Mouse (Mus musculus) induced T-regulatory cell, adult 2 months (primary cell): Measurements from ENCODE around the gene Ankrd16.

Experiments used
- DNase-seq: peaks from one replicate; pipeline ENCODE4 v3.0.0-alpha.2; 2012; ENCODE audit warnings: low read depth

Ankrd16 gene

DNA sequence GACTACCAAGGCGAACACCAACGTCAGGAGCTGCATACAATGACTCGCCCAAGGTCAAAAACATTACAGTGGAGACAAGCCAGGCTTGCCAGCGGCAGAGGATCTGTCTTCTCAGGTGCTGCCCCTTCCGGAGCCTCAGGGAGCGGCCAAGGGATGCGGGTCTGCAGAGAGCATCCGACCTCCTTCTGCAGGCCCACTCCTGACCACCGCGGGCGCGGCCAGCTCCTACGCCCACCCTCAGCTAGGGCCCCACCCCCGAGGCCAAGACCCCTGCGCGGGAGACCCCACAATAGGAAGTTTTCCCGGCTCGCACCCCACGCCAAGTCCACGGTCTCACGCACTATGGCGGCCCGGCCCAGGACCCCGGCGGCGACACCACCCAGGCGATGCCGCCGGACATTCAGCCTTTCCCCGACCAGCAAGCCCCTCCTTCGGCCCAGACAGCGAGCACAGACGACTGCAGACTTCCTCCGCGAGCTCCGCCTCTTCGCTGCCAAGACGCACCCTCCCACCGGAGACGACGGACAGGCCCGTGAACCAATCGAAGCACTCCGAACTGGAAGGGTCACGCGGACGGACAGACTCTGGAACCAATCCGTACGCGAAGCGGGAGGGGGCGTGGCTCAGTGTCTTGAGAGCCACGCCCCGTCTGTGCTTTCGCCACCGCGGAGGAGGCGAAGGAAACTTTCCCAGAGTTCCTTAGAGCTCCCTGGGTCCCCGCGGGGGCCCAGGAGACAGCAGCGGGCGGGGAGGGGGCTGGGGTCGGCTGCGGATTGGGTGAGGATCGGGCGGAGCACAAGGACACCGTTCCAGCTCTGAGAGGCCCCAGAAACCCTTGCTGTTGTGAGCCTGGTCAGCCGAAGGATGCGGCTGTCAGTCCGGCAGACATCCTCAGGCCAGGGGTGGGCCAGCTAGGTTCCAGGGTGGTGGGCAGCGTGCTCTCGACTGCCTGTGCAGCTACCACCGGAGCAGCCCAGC, at the start of gene Ankrd16, which contains the start of gene Fbh1:
Ankrd16 (plus strand) TSS at position 786 of the 978 bp plus-strand sequence.
Fbh1 (minus strand) TSS at position 492 of the 978 bp plus-strand sequence.
- peak; percentile 100 for DNase-seq

DNA sequence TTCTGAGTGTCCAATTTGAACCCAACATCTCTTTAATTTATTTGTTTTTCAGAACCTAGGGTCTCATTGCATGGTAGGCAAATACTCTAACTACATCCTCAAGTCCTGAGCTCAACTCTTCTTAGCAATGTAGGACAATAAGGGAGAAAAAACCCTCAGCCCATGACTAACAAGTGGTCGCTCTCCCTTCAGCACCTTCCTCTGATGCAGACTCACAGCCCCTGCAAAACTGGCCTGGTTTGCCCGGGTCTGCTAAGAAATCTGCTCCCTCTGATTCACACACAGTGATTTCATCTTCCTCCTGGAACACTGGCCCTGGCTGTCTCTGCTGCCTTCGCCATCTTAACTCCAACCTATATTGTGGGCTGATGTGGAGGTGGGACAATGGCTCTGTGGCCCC, 48.6 kb upstream of the Ankrd16 start:
- DNase-seq: no peak

DNA sequence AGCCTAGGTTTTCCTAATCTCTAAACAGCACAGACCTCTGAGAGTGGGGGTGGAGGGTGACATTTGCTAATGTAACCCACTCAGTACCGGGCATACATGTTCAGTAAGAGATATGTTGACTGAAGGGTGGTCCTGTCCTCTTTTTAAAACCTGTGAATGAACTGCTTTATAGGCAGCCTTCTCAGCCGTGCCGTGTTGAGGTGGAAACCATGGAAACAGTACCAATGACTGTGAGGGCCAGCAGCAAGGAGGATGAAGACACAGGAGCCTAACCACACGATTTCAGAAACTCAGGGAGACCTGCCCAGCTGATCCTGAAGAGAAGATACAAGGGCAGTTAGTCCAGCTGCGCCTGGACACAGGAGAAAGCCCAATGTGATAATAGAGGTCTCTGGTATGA, 44.7 kb upstream of the Ankrd16 start:
- DNase-seq: no peak

DNA sequence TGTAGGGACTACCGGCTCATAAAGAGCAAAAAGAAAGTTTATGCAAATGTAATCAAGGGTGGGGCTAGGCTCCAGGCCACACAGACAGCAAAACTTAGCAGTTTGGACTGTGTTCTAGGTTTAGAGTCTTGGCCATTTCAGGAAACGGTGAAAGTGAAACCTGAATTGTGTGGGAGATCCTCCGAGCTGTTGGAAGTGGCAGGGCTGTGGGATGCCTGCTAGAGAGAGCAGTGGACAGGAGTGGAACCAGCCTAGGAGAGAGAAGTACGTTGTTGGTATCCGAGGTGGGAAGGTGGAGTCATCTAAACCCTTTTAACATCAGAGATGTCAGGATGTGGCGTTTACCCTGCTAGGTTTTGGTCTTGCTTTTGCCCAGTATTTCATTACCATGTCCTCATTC, 41.8 kb upstream of the Ankrd16 start:
- no peak for DNase-seq

DNA sequence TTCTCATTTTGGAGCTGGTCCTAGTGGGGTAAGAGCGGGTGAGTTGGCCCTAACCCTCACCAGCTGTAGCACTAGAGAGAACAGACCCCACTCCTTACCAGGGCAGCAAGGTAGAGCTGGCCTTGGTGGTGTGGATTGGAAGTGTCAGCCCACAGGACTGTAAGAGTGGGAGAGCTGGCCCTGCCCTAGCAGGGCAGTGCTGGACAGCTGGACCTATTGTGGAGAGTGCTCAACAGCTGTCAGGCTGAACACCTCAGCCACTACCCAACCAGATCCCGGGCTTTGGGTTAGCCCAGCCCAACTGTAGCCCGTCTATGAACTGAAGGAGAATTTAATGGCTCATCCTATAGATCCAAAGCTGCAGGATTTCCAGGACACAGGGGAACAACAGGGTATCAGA, 38.9 kb upstream of the Ankrd16 start:
- DNase-seq: no peak

DNA sequence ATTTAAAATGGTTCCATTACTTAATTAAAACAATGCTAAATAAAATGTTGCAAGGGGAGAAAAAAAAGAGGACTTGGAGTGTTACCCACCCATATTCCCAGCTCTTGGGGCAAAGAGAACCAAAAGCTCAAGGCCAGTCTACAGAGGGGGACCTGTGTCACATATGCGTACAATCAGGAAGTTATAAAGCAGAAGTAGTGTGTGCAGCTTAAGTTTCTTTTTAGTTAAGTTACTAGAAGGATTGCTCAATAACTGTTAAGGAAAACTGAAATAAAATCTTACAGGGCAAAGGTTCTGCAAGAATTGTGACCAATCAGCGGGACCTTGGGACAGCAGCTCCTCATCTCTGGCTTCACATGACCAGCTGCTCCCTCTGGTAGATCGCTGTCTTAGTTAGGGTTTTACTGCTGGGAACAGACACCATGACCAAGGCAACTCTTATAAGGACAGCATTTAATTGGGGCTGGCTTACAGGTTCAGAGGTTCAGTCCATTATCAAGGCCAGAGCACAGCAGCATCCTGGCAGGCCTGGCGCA, 38.1 kb upstream of the Ankrd16 start:
- DNase-seq: no peak

DNA sequence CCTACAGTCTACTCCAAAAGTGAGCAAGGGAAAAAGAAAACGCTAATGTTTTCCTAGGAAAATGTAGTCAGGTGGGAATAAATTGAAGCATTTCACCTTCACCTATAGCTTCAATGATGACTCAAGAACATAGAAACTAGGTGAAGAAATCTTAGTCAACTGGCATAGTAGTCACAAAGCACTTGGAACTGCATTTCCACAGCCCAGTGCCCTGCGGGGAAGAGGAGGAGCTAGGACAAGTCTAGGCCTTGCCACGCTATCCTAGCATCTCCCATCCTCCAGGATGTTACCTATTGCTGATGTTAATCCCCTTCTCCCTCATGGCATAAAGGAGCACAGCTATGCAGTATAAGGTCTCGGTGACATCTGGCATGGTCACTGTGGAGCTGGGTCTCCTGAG, 15.1 kb upstream of the Ankrd16 start:
- no peak for DNase-seq

DNA sequence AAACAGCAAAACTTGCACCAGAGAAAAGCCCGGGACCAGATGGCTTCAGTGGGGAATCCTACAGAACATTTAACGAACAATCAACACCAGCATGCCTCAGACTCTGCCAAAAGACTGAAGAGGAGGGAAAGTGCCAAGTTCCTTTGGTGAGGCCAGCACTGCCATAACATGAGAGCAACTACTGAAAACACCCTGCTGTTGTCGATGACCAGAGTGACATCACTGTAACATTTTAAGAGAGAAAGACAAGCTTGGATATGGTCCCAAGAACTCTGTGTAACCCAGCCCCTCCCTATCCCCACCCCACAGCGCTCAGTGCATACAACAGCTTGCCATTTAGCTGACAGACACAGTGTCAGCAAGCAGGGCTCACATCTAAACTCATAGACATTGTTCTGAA, 12.0 kb upstream of the Ankrd16 start:
- no peak for DNase-seq

DNA sequence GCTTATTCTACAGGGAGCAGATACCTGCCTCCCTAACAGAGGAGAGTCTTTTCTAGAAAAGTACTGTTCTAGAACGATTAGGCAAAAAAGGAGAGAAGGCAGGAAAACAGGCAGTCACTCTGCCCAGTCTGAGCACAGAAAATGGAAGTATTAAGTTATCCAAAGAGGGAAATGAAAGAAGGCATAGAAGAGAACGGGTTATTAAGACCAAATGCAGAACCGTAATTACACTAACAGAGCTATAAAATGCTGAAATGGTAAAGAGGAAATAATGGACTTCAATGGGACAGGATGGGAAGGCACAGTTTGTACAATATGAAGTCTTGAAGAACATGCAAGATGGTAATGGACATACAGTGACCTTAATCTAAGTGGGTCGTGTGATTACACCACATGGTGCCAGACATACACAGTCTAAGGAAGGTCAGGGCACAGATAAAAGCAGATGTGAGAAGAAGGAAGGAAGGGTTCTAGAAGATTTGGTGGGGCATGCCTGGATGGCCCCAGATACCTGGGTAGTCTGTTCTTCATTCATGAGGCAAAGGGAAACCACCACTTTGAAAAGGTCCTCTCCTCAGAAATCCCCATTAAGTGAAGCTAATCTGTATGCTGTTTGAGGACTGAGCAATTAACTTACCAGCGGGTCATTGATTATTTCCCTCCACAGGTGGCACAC, 11.1 kb upstream of the Ankrd16 start:
- no peak for DNase-seq

DNA sequence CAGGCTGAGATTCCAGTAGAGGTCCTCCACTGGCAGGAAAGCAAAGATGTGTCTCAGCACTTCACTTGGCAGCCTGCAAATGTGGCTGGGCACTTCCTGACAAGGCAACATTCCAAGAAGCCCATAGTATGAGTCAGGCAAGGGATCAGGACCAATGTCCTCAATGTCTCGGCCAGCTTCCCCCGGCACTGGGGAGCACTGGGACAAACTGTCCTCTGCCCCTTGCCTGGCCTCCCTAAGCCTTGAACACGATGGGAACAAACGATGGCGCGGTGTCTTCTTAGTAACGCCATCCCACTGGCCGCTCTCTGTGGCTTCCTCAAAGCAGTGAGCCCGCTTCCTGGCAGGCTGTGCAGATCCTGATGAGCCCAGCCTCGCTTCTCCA, 10.5 kb upstream of the Ankrd16 start:
- no peak for DNase-seq

DNA sequence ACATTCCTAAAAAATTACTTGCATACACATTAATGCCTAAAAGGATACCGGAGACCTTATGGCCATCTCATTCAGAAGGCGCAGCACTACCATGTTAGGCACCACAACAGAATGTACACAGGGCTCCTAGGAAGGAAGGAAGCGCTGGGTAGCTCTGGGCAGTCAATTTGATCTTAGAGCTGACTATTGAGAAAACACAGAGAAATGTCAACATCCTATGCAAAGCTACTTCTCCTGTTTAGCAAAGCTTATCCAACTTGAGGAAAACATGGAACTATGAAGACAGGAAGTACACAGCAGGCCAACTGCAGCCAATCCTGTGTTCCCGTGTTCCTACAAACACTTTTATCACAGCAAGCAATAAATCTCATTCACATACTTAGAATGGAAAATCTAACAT, 6.0 kb upstream of the Ankrd16 start:
- DNase-seq: no peak

DNA sequence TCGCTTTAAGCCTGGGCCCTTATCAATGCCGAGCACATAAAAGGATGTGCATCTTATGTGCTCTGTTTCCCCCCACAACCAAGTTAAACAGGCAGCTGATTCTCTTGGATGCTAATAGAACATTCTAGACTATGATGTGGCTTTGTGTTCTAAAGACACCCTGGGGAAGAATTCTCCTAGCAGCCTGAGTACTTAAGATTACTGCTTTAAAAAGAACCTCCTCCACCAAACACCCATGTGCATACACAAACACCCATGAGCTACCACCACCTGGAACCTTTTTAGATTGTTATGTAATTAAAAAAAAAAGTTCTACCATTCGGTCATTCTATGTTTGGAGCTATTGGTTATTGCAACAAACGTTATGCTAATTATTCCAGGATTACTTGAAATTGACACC, 5.3 kb upstream of the Ankrd16 start:
- no peak for DNase-seq

DNA sequence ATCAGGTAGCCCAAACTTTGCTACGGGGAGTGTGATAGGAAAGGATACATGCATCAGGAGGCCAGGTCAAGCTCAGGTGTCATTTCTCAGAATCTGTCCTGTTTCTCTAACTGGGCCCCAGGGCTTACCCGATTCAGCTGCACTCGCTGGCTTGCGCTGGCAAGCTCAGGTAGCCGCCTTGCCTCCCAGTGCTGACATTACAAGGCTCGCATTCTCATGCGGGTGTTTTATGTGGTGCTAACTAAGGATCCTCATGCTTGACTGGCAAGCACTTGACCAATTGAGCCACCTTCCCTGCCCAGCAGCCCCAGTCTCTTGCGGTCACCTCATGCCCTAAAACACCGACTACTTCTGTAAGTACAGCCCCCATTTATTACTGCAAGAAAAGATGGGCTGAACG, 3.2 kb upstream of the Ankrd16 start:
- no peak for DNase-seq

DNA sequence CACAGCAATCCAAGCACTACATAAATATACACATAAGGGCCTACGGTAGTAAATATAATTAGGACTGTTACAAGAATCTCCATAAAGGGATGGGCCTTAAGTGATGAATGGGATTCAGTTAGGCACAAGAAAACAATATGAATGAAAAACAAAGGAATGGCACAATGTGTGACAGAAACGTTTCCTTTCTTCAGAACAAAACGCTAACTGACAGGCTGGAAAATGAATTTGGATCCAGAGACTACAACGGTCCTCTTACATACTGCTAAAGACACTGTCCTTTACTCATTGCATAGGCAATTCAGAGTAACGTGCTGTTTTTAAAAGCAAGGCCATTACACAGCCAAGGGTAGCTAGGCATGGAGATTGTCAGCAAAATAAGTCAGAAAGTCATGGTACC, 2.6 kb upstream of the Ankrd16 start:
- no peak for DNase-seq

DNA sequence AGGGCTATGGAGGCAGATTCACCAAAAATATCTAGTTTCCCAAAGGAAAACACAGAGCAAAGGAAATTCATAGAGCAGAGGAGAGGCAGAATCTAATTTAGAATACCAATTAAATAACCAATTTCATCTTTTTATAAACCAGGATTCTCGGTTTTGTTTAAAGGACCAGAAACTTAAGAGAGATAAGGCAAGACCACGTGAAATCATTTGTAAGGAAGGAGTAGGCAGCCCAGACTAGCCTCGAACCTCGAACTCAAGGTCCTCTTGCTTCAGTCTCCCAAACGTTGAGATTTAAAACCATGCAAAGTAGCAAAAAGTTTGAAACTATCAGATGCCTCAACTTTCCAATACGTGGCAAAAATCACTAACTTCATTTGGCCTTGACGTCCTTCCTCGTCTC, 1.3 kb upstream of the Ankrd16 start:
- DNase-seq: no peak

DNA sequence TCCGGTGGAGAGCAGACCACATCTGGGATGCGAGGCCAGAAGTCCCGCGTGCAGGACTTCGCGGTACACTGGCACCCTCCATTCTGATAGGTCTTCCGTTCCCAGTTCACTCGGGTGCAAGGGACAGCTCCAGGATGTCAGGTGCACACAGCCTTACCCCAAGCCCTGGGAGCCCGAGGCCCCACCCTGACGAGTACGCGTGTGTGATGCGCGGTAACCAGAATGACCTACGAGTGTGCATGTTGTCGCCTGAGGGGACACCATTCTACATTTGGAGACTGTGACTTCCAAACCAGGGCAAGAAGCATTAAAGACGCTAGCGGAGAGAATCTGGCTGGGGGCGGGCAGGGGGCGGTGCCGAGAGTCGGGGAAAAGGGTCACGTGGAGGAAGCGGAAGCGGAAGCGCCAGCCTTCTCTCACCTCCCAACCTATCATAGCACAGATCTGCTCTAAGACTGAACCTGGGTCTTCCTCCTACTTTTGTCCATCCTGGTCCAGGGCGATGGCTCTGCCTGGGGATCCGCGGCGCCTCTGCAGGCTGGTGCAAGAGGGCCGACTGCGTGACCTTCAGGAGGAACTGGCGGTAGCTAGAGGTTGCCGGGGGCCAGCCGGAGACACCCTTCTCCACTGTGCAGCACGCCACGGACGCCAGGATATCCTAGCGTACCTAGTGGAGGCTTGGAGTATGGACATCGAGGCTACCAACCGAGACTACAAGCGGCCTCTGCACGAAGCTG, 579 bp downstream of the Ankrd16 start:
- peak; percentile 98 for DNase-seq

DNA sequence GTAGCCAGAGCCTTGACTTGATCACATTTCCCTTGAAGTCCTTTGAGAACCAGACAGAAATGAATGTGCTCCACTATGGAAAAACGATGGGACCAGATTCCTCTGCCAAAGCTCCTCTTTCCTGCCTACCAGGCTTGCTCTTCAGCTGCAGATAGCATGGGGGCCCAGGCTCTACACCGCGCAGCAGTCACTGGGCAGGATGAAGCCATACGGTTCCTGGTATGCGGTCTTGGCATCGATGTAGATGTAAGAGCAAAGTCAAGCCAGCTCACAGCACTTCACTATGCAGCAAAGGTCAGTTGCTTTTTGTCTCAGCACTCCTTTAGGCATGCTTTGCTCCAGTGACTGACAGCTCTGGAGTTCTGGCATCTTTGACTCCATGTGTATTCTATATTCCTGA, 6.5 kb downstream of the Ankrd16 start:
- DNase-seq: no peak

DNA sequence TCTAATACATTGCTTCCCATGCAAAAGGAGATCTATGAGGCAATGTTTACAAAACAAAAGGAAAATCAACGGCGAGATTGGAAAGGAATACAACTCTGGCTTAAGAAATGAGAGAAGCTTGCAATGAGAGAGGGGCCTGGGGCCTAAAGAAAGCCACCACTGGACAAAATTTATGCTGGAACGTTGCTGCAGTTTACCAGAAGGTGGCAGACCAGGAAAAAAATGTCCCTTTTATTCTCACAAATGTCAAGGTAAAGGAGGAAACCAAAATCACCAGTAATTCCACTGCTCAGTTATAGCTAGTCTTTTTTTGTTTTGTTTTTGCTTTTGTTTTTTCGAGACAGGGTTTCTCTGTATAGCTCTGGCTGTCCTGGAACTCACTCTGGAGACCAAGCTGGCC, 17.0 kb downstream of the Ankrd16 start:
- DNase-seq: no peak

DNA sequence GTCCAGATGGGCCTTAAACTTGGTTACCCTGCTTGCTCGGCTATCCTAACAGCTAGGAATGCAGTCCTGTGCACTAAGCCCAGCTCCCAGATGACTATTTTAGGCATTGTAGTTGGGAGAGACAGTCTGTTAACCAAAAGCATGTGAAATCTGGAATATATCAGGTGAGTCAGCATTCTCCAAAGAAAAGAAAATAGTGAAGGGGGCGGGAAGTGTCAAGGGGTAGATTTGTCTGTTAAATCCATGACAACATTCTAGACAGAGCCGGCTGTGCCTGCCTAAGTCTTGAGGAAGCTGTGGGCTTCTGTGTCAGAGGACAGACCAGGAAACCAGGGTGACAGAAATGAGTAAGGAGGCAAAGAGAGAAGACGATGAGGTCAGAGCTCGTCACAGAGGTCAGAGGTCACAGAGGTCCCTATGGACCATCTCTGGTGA, 20.3 kb downstream of the Ankrd16 start:
- DNase-seq: peak; percentile 43

DNA sequence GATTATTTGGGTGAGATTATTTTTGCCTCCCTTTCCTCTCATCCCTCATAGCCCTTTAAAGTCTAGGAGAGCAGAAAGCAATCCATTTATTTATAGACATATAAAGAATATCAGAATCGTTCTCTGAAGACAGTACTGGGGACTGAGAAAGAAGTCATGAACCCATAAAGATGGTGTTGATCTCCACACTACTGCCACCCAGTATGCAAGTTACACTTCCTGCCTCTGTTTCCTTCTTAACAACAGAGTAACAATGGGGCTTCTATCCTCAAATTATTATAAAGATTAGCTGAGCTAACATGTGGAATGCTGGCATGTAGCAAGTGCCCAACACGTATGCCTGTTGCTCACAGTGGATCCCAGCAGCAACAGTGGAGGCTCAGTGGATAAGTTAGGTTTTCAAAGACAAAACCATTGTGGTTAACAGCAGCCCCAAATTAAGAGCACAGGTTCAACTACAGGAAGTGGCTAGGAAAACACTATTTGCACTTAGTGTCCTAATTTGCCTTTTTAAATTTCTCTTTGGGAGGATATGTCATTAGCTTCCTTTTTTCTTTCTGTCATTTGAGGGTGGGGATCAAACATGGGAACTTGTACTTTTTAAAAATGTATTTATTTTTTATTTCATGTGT, 23.7 kb downstream of the Ankrd16 start:
- DNase-seq: peak; percentile 38
